Mouse (Mus musculus) B cell, adult 2 months (primary cell): ENCODE results near the gene Apba2.

Source experiments
- DNase-seq, 2 experiments: peaks; one replicate each; pipeline ENCODE4 v3.0.0; 2022

The Apba2 gene

DNA sequence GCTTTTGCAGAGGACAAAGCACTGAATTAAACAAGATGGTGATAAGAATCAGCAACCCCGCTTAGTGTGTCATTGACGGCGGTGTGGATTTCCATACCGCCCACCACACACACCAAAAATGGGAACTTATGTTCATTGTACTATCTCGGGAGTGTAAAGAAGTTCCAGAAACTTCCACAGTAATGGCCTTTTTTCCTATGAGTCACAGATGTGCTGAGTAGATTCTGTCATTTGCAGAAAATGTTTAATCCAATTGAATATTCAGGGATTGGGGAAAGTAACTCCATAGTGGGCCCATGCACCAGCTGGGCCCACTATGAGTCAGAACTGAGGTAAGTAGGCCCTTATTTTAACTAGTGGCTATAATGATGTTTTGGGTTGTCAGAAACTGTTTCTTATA is 161.0 kb downstream of the Apba2 start:
- no peak for DNase-seq

DNA sequence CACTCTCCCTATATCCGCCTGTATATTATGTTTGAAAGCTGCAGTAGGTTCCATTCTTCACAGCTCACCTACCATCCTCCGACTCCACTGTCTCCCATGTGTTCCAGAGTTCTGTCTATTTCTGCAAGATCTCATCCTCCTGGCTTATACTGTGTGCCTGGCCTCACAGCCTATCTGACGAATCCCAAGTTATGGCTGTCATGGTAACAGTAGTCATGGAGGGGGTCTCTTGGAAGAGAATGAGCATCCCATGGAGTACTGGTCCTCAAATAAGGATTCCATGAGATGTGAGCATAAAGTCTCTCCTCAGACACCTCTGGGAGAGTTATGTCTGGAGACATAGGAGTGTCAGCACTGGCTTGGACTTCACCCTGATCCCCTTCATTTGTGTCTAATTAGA is 162.1 kb downstream of the Apba2 start:
- DNase-seq, result no peak

- no peak for DNase-seq
These were observed 163.6 kb downstream of the Apba2 start for GRCm38 (mm10) chr7:64665120-64665519.

DNA sequence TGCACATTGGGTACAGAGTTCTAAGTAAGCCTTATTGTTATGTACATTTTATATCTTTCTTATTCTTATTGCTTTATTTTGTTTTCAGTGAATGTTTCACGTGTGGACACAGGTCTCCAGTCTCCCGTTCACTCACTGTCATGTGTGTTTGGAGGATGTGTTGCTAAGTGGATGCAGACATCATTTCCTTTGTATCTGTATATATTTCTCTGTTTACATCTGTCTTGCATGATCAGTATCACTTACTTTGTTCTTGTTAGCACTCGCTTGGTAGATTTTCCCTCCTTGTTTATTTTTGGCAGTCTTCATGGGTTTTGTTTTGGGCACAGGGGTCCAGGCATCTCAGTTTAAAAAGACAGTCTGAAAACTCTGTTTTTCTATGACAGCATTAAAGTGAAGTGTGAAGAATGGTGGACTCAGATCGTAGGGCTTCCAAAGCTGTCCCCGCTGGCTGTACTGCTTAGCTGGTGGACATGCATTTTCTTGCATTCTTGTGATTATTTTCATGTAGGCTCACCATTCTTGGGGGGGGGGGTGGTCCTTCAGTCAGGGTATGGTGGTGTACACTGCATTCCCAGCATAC is 164.3 kb downstream of the Apba2 start:
- DNase-seq, result no peak

- DNase-seq, result no peak
These were observed 166.5 kb downstream of the Apba2 start for GRCm38 (mm10) chr7:64667959-64668358.

GRCm38 (mm10) chr7:64679771-64680479 is 178.4 kb downstream of the Apba2 start:
- no peak for DNase-seq

- no peak for DNase-seq
These were observed 183.4 kb downstream of the Apba2 start for GRCm38 (mm10) chr7:64684893-64685292.

- DNase-seq, result no peak
These were observed 186.8 kb downstream of the Apba2 start for GRCm38 (mm10) chr7:64688115-64688817.

- DNase-seq, result no peak
These were observed 190.3 kb downstream of the Apba2 start for GRCm38 (mm10) chr7:64691831-64692230.

GRCm38 (mm10) chr7:64694937-64695336 is 193.4 kb downstream of the Apba2 start:
- DNase-seq, result no peak

DNA sequence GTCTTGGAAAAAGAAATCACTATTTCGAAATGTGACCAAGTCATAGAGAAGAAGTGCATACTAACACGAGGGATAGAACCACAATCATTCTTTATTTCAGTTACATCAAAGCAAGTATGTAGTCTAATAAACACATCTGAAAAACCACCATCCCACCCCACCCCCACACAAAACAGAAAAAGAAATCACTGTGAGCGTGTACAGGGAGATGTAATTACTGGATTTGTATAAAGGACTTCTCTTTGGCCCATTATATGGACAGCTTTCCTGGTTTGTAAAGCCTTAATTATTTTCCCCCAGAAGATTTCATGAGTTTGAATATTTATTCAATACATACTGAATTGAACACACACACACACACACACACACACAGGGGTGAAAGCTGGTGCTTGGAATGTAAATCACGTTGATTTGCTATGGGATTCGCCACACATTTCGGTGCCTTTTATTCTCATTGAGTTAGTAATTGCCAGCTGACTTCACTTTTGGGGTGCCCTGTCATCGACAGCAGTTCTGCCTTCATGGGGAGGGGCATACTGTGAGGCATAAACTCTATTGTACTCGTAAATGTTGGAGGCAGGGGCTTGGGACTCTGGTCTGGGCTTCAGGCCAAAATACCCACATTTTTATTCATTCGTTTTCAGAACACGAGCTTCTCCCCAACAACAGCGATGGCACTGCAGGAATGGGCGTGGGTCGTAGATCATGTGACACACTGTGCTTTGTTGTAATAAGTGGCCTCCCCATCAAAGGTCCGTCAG is 195.2 kb downstream of the Apba2 start:
- no peak for DNase-seq

GRCm38 (mm10) chr7:64697791-64698337 is 196.4 kb downstream of the Apba2 start:
- DNase-seq, result no peak

- DNase-seq, result no peak
These were observed 202.6 kb downstream of the Apba2 start for GRCm38 (mm10) chr7:64704060-64704595.

DNA sequence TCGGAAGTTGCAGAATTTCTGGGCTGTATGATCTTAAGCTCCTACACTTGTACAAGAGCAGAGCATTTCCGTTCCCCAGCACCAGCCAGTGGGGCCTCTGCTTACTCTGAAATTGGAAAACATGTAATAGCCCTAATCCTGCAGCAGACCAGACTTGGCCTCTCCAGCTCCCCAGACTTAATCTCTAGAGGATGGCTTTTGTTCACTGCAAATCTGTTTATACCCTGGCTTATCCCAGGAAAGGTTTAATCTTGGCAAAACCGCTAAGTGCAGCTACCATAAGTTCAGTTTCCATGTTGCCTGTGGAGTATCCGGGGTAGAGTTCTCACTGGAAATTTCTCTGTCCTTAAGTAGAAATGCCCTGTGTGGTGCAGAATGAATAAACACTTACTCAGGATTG is 206.7 kb downstream of the Apba2 start:
- DNase-seq, result no peak

- DNase-seq, result no peak
These were observed 208.2 kb downstream of the Apba2 start for GRCm38 (mm10) chr7:64709520-64710262.

GRCm38 (mm10) chr7:64716286-64716685 is 214.8 kb downstream of the Apba2 start:
- DNase-seq, result no peak

- DNase-seq, result no peak
These were observed 221.8 kb downstream of the Apba2 start for GRCm38 (mm10) chr7:64723313-64723712.

GRCm38 (mm10) chr7:64724409-64724808 is 222.9 kb downstream of the Apba2 start:
- DNase-seq, result no peak

- DNase-seq, result no peak
These were observed 224.6 kb downstream of the Apba2 start for GRCm38 (mm10) chr7:64725967-64726695.

DNA sequence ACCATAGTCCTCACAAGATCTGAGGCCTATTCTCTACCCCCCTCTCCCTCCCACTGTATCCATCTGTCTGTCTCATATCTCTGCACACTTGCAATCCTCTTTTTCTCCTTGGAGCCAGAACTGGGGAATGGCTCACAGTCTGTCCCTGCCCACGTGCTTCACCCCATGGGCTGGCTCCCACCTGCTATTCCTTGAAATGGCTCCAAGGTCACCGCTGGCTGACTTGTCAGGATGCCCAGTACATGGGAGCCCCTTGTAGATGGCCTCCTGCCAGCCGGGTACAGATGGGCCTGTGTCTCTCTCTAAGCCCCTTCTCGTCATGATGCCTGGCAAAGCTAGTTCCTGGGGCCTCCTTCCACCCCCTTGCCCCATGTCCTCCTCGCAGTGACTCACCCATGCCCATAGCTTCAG is 226.7 kb downstream of the Apba2 start:
- DNase-seq, result no peak

DNA sequence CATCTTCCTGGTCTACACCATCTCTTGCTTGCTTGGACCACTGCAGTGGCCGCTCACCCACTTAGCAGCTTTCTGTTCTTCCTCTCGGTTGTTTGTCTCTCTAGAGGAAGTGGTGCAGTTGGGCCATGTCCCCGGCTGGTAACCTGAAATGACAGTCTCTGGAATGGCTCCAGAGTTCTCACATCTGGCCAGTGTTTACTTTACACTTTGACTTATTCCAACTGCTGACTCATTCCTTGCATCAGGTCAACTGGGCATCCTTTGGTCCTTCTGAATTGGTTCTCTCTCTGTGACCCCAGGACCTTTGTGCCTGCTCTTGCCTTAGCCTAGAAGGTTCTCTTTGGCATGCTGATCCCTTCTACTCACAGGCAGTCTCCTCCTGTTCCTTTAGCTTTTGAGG is 227.3 kb downstream of the Apba2 start:
- DNase-seq, result no peak
